In genomic region chr12:107394467-107394866, GRCm38 (mm10) we compare ENCODE assay signal across 26 mouse cellular contexts.
DNase-seq lines count a peak whose midpoint lies in the region; ATAC-seq lines count a peak whose summit lies in the region.
"Had no signal": no experiment of that assay in that cellular context is flagged by ENCODE, and none has a peak within 500 bp of the region (broad histone marks: within the 10 kb centered on the region; RNA-seq: fewer than 3 reads in every experiment).

No protein-coding gene starts in this region.

- DNase-seq in urinary bladder, postnatal 14 days (ENCODE audit: low spot score): peak; percentile 10
- DNase-seq in urinary bladder, postnatal 25 days (ENCODE audit: low spot score): no peak
- DNase-seq in fat pad, adult 2 months (ENCODE audit: extremely low read depth, low read depth, low spot score): peak; percentile 11
- peak; percentile 4 for DNase-seq in large intestine, adult 2 months (ENCODE audit: low read depth, low spot score)
- no peak for DNase-seq in layer of hippocampus, postnatal 36 days
- DNase-seq: adrenal gland, adult 8-10 months; adrenal gland, postnatal 14 days; adrenal gland, postnatal 36 days; B cell, adult 2 months; cerebellum, adult 11-12 months; cerebellum, adult 2 months; cerebellum, adult 9-10 months; cerebellum, postnatal 10 days; cerebellum, postnatal 25 days had no signal

- no peaks in the 10 kb centered on the region for H3K27me3 ChIP-seq in intestine, embryonic 16.5 days (replicated peaks; ENCODE audit: control insufficient read depth, insufficient read depth, low read length)
- no peaks in the 10 kb centered on the region for H3K27me3 ChIP-seq in kidney, embryonic 15.5 days
- H3K27me3 ChIP-seq: CH12.LX; embryonic facial prominence, embryonic 12.5 days; forebrain, embryonic 12.5 days; Patski had no signal

- H3K4me2 ChIP-seq in intestine, embryonic 16.5 days (ENCODE audit: low read depth, low read length): no peak overlapping the region
- no peak overlapping the region for H3K4me2 ChIP-seq in kidney, embryonic 15.5 days
- H3K4me2 ChIP-seq: embryonic facial prominence, embryonic 12.5 days; forebrain, embryonic 12.5 days had no signal

- no peak overlapping the region for H3K9ac ChIP-seq in intestine, embryonic 16.5 days (ENCODE audit: low read depth, low read length)
- H3K9ac ChIP-seq in kidney, embryonic 15.5 days: no peak overlapping the region
- H3K9ac ChIP-seq: embryonic facial prominence, embryonic 12.5 days; forebrain, embryonic 12.5 days had no signal

- no peaks in the 10 kb centered on the region; the same call in 1 of the 2 replicates for H3K4me1 ChIP-seq in intestine, embryonic 16.5 days (ENCODE audit: control insufficient read depth, insufficient read depth, low read length)
- H3K4me1 ChIP-seq in kidney, embryonic 15.5 days: no peaks in the 10 kb centered on the region
- H3K4me1 ChIP-seq: forebrain, embryonic 10.5 days; forebrain, embryonic 12.5 days had no signal

- ATAC-seq in intestine, embryonic 16.5 days: peak; percentile 64
- no peak for ATAC-seq in kidney, embryonic 15.5 days (replicated peaks; ENCODE audit: low FRiP score)
- ATAC-seq: activated CD4-positive, CD25-positive, alpha-beta regulatory T cell, adult 4 months; CD4-positive, CD25-positive, alpha-beta regulatory T cell, adult 4 months; forebrain, embryonic 14.5 days; Patski had no signal

- no peak overlapping the region for H3K27ac ChIP-seq in intestine, embryonic 16.5 days (ENCODE audit: low read length)
- no peak overlapping the region for H3K27ac ChIP-seq in kidney, embryonic 15.5 days
- H3K27ac ChIP-seq: embryonic facial prominence, embryonic 10.5 days; embryonic facial prominence, embryonic 12.5 days; forebrain, embryonic 10.5 days; forebrain, embryonic 12.5 days had no signal

- no peaks in the 10 kb centered on the region for H3K36me3 ChIP-seq in intestine, embryonic 16.5 days (ENCODE audit: control insufficient read depth, insufficient read depth, low read length)
- no peaks in the 10 kb centered on the region for H3K36me3 ChIP-seq in kidney, embryonic 15.5 days
- H3K36me3 ChIP-seq: embryonic facial prominence, embryonic 10.5 days; embryonic facial prominence, embryonic 12.5 days; forebrain, embryonic 10.5 days; forebrain, embryonic 12.5 days; G1E had no signal

- H3K4me3 ChIP-seq in intestine, embryonic 16.5 days (ENCODE audit: low read length): no peak overlapping the region
- no peak overlapping the region for H3K4me3 ChIP-seq in kidney, embryonic 15.5 days (replicated peaks)
- H3K4me3 ChIP-seq: embryonic facial prominence, embryonic 10.5 days; embryonic facial prominence, embryonic 12.5 days; forebrain, embryonic 10.5 days; forebrain, embryonic 12.5 days had no signal

- 48% methylated on average over 1 of the region's 1 CpGs for WGBS in intestine, embryonic 16.5 days
- WGBS in large intestine, adult 2 months: 32% methylated on average over 1 of the region's 1 CpGs
- WGBS in kidney, embryonic 15.5 days: 43% methylated on average over 1 of the region's 1 CpGs

- H3K9me3 ChIP-seq in intestine, embryonic 16.5 days (ENCODE audit: control insufficient read depth, low read length): no peaks in the 10 kb centered on the region
- H3K9me3 ChIP-seq in kidney, embryonic 15.5 days (replicated peaks): no peaks in the 10 kb centered on the region
- H3K9me3 ChIP-seq: embryonic facial prominence, embryonic 10.5 days; embryonic facial prominence, embryonic 12.5 days; forebrain, embryonic 10.5 days; forebrain, embryonic 12.5 days had no signal

Comparison
In these comparisons a context has a peak if more than half of its experiments do, and no peak if none do; other contexts are left out.
1. DNase-seq: peak in urinary bladder, postnatal 14 days (single experiment), fat pad, adult 2 months (single experiment) and large intestine, adult 2 months (single experiment); none in urinary bladder, postnatal 25 days (single experiment) and layer of hippocampus, postnatal 36 days (0 of 2).